Mouse (Mus musculus) thymus, adult 2 months (tissue): ENCODE measurements around the gene Cdcp1.

Source experiments
- CTCF ChIP-seq: fragments of 200-500 bp; IDR thresholded peaks from 2 replicates; pipeline ENCODE4 v1.5.1; 2012; ENCODE audit warnings: mild to moderate bottlenecking, control low read depth, low read length, moderate library complexity, borderline replicate concordance; ENCODE audit not compliant: control insufficient read depth, poor library complexity, insufficient read depth; ENCODE audit errors: extremely low read depth
- POLR2A ChIP-seq: fragments of 200-500 bp; IDR thresholded peaks from 2 replicates; pipeline ENCODE4 v1.6.1; 2012; ENCODE audit warnings: mild to moderate bottlenecking, low read length, control low read depth, moderate library complexity; ENCODE audit not compliant: control insufficient read depth, poor library complexity, insufficient read depth; ENCODE audit errors: extremely low read depth

GRCm38 (mm10) chr9:123123571-123124412, 92.0 kb downstream of the Cdcp1 start:
- TF ChIP-seq CTCF (no peak), POLR2A (no peak)
